Mouse (Mus musculus) kidney, adult 11 months (tissue): ENCODE results near the gene Ubl5.
"Not testable (repeated sequence)": the region's sequence is repeated elsewhere in the genome, so short reads cannot be mapped to it uniquely, and the experiment has no call there.

Experiments used
- DNase-seq: peaks from one replicate; pipeline ENCODE4 v3.0.0; 2022

Ubl5 gene

DNA sequence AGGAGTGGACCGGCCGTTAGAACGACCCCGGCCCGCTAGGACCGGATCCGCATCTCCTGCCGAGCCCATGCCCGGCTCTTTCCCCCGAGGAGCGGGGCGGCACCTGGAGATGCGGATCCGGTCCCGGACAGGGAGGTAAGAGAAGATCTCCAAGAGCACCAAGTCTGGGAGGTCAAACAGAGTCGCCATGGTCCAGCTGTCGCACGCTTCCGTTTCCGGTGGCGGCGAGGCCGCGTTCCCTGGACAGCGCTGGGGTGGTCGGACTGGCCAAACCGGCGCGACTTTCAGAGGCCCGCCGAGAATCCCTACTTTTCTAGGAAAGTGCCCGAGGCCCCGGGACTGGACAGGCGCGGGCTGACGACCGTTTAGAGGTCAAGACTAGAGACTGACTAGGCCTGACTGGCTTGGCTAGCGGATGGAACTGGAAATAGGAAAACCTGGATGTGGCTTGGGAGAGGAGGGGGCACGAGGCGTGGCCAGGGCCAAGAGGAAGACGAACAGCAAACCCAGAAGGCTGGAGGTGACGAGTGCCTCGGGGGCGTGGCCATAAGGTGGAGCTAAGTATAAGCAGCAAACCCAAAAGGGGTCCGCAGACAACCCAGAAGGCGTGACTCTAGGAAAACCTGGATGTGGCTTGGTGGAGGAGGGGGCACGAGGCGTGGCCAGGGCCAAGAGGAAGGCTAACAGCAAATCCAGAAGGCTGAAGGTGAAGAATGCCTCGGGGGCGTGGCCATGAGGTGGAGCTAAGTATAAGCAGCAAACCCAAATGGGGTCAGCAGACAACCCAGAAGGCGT is at the start of gene Ubl5:
Gene Ubl5, plus strand, starts transcription at position 778 of the 795 bp plus-strand sequence.
- peak; percentile 84 for DNase-seq

DNA sequence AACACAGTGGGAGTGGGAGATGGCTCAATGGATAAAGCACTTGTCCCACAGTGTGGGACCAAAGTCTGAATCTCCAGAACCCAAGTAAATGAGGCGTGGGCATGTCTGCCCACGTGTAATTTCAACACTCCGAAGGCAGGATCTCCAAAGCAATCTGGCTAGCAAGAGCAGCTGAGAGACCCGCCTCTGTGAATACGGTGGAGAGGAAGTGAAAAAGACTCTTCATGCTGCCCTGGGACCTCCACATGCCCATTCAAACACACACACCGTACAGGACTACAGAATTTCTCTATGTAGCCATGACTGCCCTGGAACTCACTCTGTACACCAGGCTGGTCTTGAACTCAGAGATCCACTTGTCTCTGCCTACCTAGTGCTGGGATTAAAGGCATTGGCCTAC is 41.4 kb upstream of the Ubl5 start:
- DNase-seq, result no peak

DNA sequence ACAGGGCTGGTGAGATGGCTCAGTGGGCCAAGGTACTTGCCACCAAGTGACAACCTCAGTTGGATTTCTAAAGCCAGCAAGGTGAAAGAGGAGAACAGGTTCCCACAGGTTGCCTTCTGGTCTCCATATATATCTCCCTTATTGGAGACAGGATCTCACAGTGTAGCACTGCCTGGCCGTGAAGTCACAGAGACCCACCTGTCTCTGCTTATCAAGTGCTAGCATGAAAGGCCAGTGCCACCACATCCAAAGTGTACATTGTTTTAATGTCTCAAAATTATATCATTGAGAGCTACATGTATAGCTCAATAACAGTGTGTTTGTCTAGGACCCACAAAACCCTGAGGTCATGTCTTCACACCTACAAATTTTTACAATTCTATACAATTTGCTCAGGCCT is 36.4 kb upstream of the Ubl5 start:
- DNase-seq, result no peak

DNA sequence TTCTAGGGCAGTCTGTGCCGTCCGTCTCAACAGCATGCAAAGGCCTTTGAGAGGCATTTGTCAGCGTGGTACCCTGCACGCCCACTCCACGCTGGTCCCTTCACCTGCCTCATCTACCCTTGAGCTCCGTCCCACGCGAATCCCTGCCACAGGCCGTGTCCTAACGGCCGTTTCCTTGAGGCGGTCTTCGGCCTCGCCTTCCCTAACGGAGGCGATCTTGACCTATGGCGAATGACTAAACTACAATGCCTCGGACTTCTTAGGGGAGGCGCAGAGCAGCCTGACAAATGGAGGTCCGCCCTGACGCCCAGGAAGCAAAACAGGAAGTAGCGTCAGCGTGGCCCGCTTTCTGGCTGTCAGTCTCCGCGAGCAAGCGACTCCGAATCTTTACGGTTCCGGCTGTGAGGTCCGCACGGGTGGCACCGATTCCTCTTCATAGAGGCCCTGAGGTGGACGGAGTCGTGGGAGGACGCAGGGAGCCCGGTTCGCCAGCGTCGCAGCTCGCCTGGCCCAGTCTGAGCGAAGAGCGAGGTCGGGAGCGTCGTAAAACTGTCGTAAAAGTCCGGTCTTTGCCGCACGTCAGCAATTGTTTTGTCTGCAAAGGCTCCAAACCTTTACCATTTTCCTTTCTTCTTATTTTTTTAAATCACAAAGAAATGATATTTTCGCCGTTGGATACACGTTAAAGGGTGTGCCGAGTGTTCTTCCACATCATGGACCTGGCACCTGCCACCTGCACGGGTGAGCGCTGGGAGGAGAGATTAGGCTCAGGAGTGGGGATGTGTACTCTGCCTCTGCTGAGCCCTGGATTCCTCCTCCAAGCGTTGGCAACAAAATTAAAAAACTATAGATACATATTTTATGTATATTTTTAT is 35.3 kb upstream of the Ubl5 start:
- DNase-seq, result peak; percentile 86

DNA sequence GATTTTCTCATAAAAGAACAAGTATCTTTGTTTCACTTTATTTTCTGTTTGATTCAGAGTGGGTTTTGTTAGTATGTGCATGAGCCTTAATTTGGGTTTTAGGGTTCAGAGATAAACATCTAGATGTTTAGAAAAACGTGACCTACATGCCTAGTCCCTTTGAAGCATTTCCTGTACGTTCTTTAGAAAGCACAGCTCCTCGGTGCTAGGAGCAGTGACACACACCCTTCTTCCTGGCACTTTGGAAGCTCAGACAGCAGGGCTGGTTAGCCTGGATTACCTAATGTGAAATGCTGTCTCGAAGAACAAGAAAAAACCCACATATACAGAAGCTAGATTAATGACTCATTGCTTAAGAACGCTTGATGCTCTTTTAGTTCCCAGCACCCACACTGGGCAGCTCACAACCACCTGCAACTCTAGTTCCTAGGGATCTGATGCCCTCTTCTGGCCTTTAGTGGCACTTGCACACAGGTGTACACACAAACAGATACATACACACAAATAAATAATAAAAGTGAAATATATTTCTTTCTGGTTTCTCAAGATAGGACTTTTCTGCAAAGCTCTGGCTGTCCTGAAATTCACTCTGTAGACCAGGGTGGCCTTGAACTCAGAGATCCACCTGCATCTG is 32.7 kb upstream of the Ubl5 start:
- DNase-seq, result no peak

DNA sequence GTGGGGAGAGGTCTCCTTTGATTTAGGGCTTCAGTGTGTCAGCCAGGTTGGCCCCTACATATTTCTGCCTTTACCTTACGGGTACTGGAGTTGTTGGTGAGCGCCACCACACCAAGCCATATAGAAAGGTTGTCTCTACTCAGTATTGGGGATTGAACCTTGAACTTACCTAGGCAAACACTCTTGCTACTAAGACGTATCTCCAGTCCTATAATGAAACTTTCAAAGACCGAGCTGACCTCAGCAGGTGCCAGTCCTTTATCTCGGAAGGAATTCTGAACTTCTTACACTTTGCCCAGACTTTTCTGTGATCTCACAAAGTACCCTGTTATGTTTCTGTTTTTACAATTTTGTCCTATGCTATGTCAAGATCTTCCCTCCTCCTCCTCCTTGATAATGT is 30.7 kb upstream of the Ubl5 start:
- no peak for DNase-seq

DNA sequence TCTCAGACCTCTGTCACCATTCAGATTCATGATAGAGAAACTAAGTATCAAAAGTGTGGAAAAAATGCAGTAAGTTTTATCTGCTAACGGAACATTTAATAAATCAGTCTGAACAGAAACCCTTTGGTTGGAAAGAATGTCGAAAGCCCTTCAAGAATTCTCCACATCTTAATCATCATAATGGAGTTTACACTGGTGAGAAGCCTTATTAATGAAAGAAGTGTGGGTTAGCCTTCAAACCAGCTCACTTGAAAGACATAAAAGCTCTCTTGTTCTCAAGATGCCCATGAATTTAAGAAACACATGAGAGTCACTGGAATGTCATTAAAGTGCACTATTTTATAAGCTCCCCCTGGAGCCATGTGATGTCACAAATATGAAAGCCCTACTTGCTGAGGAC is 26.0 kb upstream of the Ubl5 start:
- no peak for DNase-seq

DNA sequence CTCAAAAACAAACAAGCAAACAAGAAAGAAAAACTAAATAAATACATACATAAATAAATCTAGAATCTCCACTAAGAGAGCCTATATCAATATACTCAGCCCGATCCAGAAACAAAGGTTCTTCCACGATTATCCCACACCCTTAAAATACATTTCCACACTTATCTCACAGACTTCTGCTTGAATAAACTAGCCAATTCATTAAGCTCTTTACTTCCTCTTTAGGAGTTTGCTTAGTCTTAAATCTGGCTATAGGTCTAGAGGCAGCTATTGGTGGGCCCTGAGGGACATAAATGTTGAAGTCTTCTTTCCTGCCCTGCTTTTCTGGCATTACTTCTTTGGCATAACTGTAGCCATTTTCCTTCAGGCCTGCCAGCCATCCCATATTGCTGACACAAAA is 11.3 kb upstream of the Ubl5 start:
- no peak for DNase-seq

DNA sequence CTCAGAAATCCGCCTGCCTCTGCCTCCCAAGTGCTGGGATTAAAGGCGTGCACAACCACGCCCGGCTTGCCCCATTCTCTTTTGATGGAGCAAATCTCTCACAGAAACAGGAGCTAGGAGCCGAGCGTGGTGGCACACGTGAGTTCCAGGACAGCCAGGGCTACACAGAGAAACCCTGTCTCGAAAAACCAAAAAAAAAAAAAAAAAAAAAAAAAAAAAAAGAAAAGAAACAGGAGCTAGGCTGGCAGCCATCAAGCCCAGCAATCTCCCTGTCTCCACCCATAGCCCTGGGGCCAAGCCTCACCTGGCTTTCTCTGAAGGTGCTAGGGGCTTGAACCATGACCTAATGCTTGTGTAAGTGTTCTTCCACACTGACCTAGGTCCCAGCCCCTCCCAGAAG is 7.0 kb upstream of the Ubl5 start:
- DNase-seq, result not testable (repeated sequence)

DNA sequence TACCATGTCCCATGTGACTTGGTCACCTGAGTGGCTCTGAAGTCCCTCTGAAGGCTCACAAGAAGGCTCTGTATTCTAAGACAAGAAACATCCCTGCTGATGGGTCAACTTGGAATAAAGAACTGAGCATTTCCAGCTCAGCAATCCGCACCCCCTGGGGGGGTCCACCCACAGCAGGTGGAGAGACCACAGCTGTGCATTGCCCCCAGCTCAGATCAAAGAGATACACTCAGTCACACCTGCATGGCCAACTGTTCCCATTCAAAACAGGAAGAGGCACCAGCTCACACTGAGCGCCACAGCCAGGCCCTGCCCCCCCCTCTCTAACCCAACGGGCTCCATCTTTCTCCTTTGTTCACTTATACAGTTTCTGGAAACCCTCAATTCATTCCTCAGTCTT is 6.4 kb upstream of the Ubl5 start:
- DNase-seq, result no peak

DNA sequence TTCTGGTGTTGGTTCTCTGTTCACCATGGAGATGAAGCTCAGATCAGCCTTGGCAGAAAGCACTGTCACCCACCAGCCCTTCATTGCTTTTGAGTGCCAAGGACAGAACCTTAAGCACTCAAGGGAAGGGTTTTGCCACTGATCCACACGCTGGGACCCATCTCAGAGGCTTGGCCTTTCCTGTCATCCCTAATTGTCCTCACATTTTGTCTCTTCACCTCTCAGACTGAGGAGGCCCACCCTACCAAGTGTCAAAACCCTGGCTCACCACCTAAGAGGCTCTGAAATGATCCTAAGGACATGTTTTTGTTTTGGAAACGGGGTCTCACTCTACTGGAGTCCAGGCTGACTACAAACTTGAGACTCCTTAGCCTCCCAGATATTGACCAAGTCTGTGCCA is 5.9 kb upstream of the Ubl5 start:
- no peak for DNase-seq

DNA sequence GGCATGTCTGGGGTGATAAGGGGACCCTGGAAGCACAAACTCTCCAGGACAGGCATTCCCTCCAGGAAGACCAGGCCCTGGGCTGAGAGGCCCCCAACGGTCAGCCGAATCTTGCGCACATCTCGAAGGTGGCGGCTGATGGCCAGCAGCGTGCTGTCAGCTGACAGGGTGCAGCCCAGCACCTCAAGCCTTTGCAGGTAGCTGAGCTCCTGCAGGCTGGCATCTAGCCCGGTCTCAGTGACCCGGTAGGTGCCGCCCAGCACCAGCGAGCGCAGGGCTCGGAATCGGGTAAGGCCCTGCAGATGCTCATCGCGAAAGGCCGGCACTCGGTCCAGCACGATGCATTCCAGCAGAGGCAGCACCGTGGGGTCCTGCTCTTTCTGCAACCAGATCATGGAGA is 4.1 kb upstream of the Ubl5 start:
- no peak for DNase-seq

DNA sequence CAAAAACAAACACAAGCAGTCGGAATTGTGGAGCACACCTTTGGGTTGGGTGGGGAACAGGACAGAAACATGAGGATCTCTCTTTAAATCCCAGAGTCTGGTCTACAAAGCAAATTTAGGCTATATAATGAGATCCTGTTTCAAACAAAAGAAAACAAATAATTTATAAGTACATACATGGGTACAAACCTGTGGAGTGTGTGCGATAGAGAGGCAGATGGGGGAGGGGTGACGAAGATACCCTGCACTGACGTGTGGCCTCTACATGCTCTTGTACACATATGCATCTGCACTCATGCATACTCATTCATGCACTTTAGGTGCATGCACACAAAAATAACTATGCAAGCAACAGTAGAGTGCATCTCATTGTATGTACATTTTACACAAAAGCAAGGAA is 3.2 kb upstream of the Ubl5 start:
- DNase-seq, result no peak

DNA sequence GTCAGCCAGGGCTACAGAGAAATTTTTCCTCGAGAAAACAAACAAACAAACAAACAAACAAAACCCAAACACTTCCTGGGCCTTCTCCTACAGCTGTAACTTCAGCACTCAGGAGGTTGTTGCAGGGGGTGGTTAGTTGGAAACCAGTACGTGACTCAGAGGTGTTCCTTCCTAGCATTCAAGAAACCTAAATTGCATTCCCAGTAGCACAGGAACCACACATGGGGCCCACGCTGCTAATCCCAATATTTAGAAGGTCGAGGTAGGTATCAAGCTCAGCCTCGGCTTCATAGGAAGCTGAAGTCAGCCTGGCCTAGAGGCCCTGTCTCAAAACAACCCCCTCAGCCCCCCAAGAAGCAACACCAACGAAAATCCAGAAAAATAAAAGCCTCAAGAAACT is 1.2 kb upstream of the Ubl5 start:
- DNase-seq, result no peak

DNA sequence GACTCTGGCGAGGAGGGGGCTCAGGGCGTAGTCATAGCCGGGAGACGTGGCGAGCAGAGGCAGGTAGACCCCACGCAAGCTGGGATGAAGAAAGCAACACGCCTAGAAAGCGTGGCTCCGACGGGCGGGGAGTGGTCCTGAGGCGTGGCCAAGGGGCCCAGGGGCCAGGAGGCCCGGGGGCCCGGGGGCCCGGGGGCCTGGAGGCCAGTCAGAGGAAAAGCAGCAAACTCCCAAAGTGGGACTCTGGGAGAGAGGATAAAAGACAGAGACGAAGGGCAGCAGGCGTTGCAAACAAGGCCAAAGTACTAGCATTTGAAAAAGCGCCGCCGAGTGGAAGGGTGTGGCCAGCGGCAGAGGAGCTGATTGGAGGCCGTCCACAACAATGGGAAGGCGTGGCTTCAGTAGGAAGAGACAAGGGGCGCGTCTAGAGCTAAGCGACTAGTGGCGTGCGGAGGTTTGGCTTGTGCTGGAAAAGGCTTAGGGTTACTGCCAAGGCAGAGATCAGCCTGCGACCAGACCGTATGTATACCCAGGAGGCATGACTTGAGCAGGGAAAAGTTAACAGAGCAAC is 303 bp downstream of the Ubl5 start:
- DNase-seq, result peak; percentile 82

DNA sequence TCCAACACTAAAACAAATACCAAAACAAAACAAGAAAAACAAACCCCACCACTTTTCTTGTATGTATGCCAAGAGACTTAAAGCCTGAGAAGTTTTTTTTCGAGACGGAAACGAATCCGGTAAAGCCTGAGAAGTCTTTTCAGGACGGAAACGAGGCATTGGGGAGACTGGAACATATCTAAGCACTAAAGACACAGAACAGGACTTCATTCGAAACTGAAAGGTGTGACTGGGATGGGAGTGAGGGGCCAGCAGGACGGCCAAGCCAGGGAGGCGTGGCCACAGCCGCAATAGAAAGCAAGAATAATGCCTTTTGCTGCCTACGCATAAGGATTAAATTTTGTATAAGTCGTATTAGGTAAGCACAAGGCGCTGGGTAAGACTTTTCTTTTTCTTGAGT is 1.1 kb downstream of the Ubl5 start:
- DNase-seq, result no peak

DNA sequence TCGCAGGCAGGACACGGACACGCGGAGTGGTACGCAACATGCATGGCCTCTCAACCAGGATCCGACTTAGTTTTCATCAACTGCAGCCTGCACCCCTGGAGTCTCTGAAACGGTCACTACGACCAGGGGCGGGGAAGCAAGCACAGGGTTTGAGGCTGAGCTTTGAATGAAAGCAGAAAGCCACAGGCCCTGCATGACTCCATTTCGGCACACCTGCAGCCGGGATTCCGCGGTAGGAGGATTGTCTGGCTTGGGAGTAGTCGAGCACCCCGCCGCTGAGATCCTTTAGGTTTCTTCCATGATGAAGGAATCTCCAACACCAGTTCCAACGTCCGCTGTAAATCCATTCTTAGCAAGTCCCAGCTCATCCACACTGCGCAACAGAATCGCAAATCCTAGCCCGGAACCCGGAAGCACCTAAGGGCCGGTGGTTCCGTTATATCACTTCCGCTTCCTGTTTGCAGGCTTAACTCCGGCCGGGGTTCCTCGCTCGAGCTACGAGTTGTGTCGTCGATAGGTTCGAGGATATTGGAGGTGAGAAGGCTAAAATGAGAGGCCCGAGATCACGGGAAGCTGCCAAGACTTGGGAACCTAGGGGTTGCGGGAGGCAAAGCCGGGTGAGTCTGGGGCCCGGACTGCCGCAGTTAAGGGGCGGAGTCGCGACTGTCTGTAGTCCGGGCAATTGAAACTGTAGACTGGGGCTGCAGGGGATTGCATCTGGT is 1.8 kb downstream of the Ubl5 start, which contains the start of gene Fbxl12:
Gene Fbxl12, minus strand, starts transcription at position 408 of the 722 bp plus-strand sequence.
- DNase-seq, result peak; percentile 72

DNA sequence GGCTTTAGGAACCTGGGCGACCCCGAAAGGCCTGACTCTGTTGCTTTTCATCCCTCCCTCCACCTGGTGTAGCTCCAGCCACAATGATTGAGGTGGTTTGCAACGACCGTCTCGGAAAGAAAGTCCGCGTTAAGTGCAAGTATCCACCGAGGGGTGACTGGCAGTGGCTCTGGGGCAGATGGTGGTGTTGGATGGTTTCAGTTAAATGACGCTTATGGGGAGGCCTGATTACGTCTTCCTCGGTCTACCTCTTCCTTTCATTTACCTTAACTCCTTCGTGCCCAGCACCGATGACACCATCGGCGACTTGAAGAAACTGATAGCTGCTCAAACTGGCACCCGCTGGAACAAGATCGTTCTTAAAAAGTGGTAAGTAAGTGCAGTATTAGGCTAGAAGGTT is 2.4 kb downstream of the Ubl5 start:
- no peak for DNase-seq

DNA sequence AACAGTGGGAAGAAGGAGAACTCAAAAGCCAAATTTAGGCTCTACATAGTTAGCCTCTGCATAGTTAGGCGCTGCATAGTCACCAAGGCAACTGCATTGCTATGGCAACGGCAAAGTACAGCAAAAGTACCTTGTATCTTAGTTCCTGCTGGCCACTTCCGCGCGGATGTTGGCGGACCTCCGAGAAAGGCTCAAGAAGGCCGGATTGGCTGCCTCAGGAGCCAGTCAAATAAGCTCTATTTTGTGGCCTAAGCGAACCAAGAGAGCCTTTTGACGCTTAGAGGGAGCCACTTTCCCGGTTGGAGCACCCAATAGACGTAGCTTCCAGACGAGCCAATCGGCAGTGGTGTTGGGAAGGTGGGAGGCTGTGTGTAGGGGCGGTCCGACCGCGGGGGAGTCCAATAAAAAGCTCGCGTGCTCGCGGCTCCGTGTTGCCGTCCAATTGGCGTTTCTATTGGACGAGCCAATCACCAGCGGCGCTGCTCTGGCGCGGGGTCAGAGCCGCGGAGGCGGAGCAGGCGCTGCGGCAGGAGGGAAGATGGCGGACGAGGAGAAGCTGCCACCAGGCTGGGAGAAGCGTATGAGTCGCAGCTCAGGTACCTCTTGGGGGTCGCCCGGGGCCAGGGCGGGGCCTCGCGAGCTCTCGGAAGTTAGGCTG is 9.1 kb downstream of the Ubl5 start, which contains the start of gene Pin1:
Gene Pin1, plus strand, starts transcription at position 494 of the 658 bp plus-strand sequence.
- peak; percentile 100 for DNase-seq

DNA sequence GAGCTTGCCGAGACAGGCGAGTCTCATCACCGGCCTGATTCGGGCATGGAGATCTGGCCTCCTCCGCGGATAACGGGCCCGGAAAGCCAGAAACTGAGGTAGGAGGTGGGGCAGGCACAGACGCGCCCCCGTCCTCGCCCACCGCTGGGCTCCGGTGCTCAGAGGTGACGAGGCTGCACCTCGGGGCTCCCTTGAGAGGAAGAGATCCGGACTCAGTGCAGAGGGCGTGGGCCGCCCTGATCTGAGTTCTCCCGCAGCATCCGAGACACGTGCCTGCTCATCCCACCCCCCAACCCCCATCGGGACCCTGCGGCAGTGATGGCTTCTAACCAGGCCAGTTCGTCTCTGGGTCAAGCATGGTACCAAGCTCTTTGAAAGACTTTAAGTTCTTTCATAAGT is 9.6 kb downstream of the Ubl5 start:
- no peak for DNase-seq

DNA sequence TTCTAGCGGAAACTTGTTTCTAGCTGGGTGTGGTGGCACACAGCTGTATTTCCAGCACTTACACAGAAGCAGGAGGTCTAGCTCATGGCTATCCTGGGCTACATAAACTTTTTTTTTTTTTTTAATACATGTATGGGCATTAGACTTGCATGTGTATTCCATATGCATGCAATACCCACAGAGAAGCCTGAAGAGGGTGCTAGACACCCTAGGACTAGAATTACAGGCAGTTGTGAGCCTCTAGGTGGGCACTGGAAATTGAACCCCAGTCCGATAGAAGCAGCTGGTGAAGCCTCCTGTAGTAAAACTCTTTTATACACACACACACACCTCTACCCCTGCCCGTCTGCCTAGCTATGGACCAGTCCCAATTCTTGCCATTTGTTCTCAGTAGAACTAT is 11.2 kb downstream of the Ubl5 start:
- DNase-seq, result no peak

DNA sequence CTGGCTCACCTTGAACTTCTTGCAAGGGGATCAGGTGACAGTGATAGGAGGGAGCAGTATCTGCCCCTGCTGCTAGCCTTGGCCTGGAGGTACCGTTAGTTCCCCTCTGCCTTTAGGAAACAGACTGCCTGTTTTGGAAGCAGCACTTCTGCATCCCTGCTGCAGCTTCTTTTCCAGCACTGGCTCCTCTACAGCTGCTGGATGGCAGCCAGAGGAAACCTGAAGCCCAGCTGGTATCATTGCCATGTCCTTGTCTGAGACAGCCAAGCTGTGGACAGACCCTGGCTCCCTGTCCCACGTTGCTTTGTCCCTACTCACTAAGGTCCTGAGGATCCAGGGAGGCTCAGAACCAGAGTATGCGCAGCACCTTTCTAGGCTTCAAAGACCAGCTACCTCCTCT is 14.9 kb downstream of the Ubl5 start:
- DNase-seq, result no peak
